Mouse (Mus musculus): Measurements from ENCODE around the gene Ets2. TPM values are rescaled to one million over a fixed set of nuclear protein-coding genes. Genes with fewer than 3 reads are reported as not detected.

Gene Ets2
- total RNA-seq (2014; fragmentation: Nextera tagmentation) (9.0 and 9.3 TPM in 2 replicates), total RNA-seq (2017) (6.4 and 7.8 TPM in 2 replicates)

- ATAC-seq (replicated peaks; ENCODE audit: low FRiP score, low TSS enrichment, poor library complexity, severe bottlenecking), result peak; percentile 89
These were observed at the start of gene Ets2 for GRCm38 (mm10) chr16:95701802-95702561. Gene Ets2 (plus strand): TSS chr16:95702075.

GRCm38 (mm10) chr16:95654204-95654611 lies 47.7 kb upstream of the Ets2 start:
- ATAC-seq (replicated peaks; ENCODE audit: low FRiP score, low TSS enrichment, poor library complexity, severe bottlenecking), result no peak

GRCm38 (mm10) chr16:95656535-95656934 lies 45.3 kb upstream of the Ets2 start:
- ATAC-seq (replicated peaks; ENCODE audit: low FRiP score, low TSS enrichment, poor library complexity, severe bottlenecking), result 0 out of 2 replicates have a peak, but pooled peaks have one; percentile 31

GRCm38 (mm10) chr16:95657187-95657586 lies 44.7 kb upstream of the Ets2 start:
- ATAC-seq (replicated peaks; ENCODE audit: low FRiP score, low TSS enrichment, poor library complexity, severe bottlenecking), result no peak

- ATAC-seq (replicated peaks; ENCODE audit: low FRiP score, low TSS enrichment, poor library complexity, severe bottlenecking), result no peak
These were observed 44.1 kb upstream of the Ets2 start for GRCm38 (mm10) chr16:95657756-95658155.

GRCm38 (mm10) chr16:95658836-95659430 lies 42.9 kb upstream of the Ets2 start:
- peak; percentile 83 for ATAC-seq (replicated peaks; ENCODE audit: low FRiP score, low TSS enrichment, poor library complexity, severe bottlenecking)

GRCm38 (mm10) chr16:95659461-95659860 lies 42.4 kb upstream of the Ets2 start:
- no peak for ATAC-seq (replicated peaks; ENCODE audit: low FRiP score, low TSS enrichment, poor library complexity, severe bottlenecking)

GRCm38 (mm10) chr16:95660909-95661308 lies 41.0 kb upstream of the Ets2 start:
- no peak for ATAC-seq (replicated peaks; ENCODE audit: low FRiP score, low TSS enrichment, poor library complexity, severe bottlenecking)

- no peak for ATAC-seq (replicated peaks; ENCODE audit: low FRiP score, low TSS enrichment, poor library complexity, severe bottlenecking)
These were observed 36.3 kb upstream of the Ets2 start for GRCm38 (mm10) chr16:95665472-95666131.

GRCm38 (mm10) chr16:95666288-95666687 lies 35.6 kb upstream of the Ets2 start:
- ATAC-seq (replicated peaks; ENCODE audit: low FRiP score, low TSS enrichment, poor library complexity, severe bottlenecking), result no peak

- no peak for ATAC-seq (replicated peaks; ENCODE audit: low FRiP score, low TSS enrichment, poor library complexity, severe bottlenecking)
These were observed 34.3 kb upstream of the Ets2 start for GRCm38 (mm10) chr16:95667395-95668150.

GRCm38 (mm10) chr16:95668151-95668993 lies 33.5 kb upstream of the Ets2 start:
- no peak for ATAC-seq (replicated peaks; ENCODE audit: low FRiP score, low TSS enrichment, poor library complexity, severe bottlenecking)

GRCm38 (mm10) chr16:95674452-95674921 lies 27.4 kb upstream of the Ets2 start:
- peak; percentile 57 for ATAC-seq (replicated peaks; ENCODE audit: low FRiP score, low TSS enrichment, poor library complexity, severe bottlenecking)

- no peak for ATAC-seq (replicated peaks; ENCODE audit: low FRiP score, low TSS enrichment, poor library complexity, severe bottlenecking)
These were observed 26.7 kb upstream of the Ets2 start for GRCm38 (mm10) chr16:95675212-95675611.

- no peak for ATAC-seq (replicated peaks; ENCODE audit: low FRiP score, low TSS enrichment, poor library complexity, severe bottlenecking)
These were observed 25.2 kb upstream of the Ets2 start for GRCm38 (mm10) chr16:95676668-95677067.

- no peak for ATAC-seq (replicated peaks; ENCODE audit: low FRiP score, low TSS enrichment, poor library complexity, severe bottlenecking)
These were observed 19.4 kb upstream of the Ets2 start for GRCm38 (mm10) chr16:95682431-95682892.

GRCm38 (mm10) chr16:95685807-95686206 lies 16.1 kb upstream of the Ets2 start:
- no peak for ATAC-seq (replicated peaks; ENCODE audit: low FRiP score, low TSS enrichment, poor library complexity, severe bottlenecking)

- ATAC-seq (replicated peaks; ENCODE audit: low FRiP score, low TSS enrichment, poor library complexity, severe bottlenecking), result no peak
These were observed 15.6 kb upstream of the Ets2 start for GRCm38 (mm10) chr16:95686246-95686645.

GRCm38 (mm10) chr16:95686901-95687300 lies 15.0 kb upstream of the Ets2 start:
- ATAC-seq (replicated peaks; ENCODE audit: low FRiP score, low TSS enrichment, poor library complexity, severe bottlenecking), result no peak

Data from megakaryocyte-erythroid progenitor cell, adult 5-6 weeks (primary cell).